Mouse (Mus musculus) forebrain, embryonic 13.5 days (tissue): ENCODE measurements around the gene Samhd1. TPM values are rescaled to one million over a fixed set of nuclear protein-coding genes. Genes with fewer than 3 reads are reported as not detected.

ENCODE experiments used
- ATAC-seq: fragments of 200-750 bp; cut with Nextera tagmentation; 2 replicates; pipeline ENCODE4 v1.8.0; 2017
- H3K27ac ChIP-seq: fragments of 300-500 bp; sonication (generic); 2 replicates; pipeline ENCODE4 v1.5.1; 2015; ENCODE audit warnings: inconsistent platforms, mild to moderate bottlenecking, moderate library complexity
- H3K27me3 ChIP-seq: fragments of 300-500 bp; sonication (generic); 2 replicates; pipeline ENCODE4 v1.6.1; 2015; ENCODE audit warnings: mild to moderate bottlenecking, inconsistent platforms
- H3K36me3 ChIP-seq: fragments of 300-500 bp; sonication (generic); 2 replicates; pipeline ENCODE4 v1.6.1; 2015; ENCODE audit warnings: mild to moderate bottlenecking, inconsistent platforms; ENCODE audit not compliant: poor library complexity, severe bottlenecking
- H3K4me1 ChIP-seq: fragments of 300-500 bp; sonication (generic); 2 replicates; pipeline ENCODE4 v1.6.1; 2015; ENCODE audit warnings: inconsistent platforms
- H3K4me2 ChIP-seq: fragments of 300-500 bp; sonication (generic); 2 replicates; pipeline ENCODE4 v1.6.1; 2015; ENCODE audit warnings: inconsistent platforms, mild to moderate bottlenecking, moderate library complexity
- H3K4me3 ChIP-seq: fragments of 300-500 bp; sonication (generic); 2 replicates; pipeline ENCODE4 v1.5.1; 2015; ENCODE audit warnings: mild to moderate bottlenecking, inconsistent platforms
- H3K9ac ChIP-seq: fragments of 300-500 bp; sonication (generic); 2 replicates; pipeline ENCODE4 v1.6.1; 2015; ENCODE audit warnings: mild to moderate bottlenecking, inconsistent platforms
- H3K9me3 ChIP-seq: fragments of 300-500 bp; sonication (generic); replicated peaks from 2 replicates; pipeline ENCODE4 v1.6.1; 2016; ENCODE audit warnings: inconsistent platforms
- WGBS: fragments of 180-500 bp; shearing (Covaris S2); methylation state at CpG from one replicate; pipeline ENCODE4 v1.1.7; 2015; 5-methylcytosine and 5-hydroxymethylcytosine counted together
- polyA plus RNA-seq: library from polyadenylated mRNA; unstranded; fragments of >200 nt; fragmentation: Nextera tagmentation; extraction: Ambion mirVana; gene quantifications from 2 replicates; pipeline ENCODE4 v1.2.1, GENCODE M21; 2015

Gene Samhd1
- polyA plus RNA-seq, 1 experiment from 2014 or later = 13.9 TPM

DNA sequence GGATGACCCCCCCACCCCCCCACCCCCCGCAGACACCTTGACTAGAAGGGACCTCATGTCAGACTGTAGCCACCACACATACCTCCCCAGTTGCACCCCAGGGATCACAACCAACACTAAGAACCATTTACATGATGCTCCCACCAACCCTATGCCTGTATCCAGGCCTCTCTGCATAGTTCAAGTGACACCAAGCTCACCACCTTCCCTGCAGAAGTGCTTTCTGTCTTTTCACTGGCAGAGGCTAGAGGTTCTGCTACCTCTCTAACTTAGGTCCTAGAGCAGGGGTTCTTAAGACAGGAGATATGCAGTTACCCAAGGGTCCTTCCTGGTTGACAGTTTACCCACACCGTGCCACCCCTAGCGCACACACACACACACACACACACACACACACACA lies 59.8 kb downstream of the Samhd1 start:
- WGBS = 80% methylated on average over 3 of the region's 3 CpGs
- Histone ChIP-seq H3K4me1 (peaks cover 81% of the 10 kb centered on the region), H3K27me3 (no peaks in the 10 kb centered on the region), H3K9me3 (no peaks in the 10 kb centered on the region), H3K4me3 (peak overlapping the region; percentile 98), H3K36me3 (peaks cover 23% of the 10 kb centered on the region), H3K27ac (no peak overlapping the region), H3K4me2 (peak overlapping the region; percentile 100), H3K9ac (peak overlapping the region; percentile 99; the same call in 1 of the 2 replicates)
- no peak for ATAC-seq

DNA sequence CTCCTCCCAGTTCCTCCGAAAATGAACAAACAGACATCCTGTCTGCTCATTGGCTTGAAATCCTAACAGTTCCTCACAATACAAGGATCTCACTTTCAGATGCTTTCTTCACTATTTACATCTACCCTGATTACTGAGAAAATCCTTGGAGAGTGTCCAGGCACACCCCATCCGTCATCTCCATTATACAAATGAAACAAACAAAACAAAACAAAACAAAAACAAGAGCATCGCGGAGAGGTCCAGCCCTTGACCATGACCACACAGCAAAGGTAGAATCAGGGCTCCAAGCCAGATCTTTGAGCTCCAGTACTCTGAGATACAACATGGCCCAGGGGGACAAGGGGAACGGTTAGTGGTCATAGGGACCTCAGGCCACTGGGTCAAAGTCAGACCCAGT lies 60.3 kb downstream of the Samhd1 start:
- Histone ChIP-seq H3K4me3 (peak overlapping the region; percentile 9; the same call in 1 of the 2 replicates), H3K4me2 (peak overlapping the region; percentile 100), H3K9me3 (no peaks in the 10 kb centered on the region), H3K9ac (0 out of 2 replicates have a peak overlapping the region, but pooled peaks have one; percentile 14), H3K4me1 (peaks cover 83% of the 10 kb centered on the region), H3K36me3 (peaks cover 23% of the 10 kb centered on the region), H3K27ac (peak overlapping the region; percentile 41; the same call in 1 of the 2 replicates), H3K27me3 (no peaks in the 10 kb centered on the region)
- no peak for ATAC-seq
- WGBS = 59% methylated on average over 5 of the region's 5 CpGs

DNA sequence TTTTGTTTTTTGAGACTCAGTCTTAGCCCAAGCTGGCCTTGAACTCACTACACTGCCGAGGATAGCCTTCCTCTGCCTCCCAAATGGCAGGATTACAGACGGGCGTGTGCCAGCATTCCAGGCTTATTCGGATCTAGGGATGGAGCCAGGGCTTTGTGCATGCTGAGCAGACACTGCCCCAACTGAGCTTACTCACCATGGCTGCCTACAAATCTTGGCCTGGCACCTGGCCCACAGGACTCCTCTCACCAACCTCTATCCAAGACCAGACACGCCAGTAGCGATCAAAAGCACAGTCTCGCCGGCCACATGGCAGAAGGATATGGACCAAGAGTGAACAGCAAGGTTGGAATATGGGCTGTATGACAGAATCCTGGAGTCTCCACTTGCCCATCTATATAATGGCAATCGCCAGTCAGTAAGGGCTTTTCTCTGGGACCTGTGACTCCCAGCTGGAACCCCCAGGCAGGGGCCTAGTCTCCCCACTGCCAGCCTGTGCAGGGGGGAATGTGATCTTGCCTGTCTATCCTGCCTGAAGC lies 60.8 kb downstream of the Samhd1 start:
- ATAC-seq = no peak
- 0 out of 2 replicates have a peak overlapping the region, but pooled peaks have one; percentile 14 for H3K9ac ChIP-seq
- peak overlapping the region; percentile 41 for H3K27ac ChIP-seq

DNA sequence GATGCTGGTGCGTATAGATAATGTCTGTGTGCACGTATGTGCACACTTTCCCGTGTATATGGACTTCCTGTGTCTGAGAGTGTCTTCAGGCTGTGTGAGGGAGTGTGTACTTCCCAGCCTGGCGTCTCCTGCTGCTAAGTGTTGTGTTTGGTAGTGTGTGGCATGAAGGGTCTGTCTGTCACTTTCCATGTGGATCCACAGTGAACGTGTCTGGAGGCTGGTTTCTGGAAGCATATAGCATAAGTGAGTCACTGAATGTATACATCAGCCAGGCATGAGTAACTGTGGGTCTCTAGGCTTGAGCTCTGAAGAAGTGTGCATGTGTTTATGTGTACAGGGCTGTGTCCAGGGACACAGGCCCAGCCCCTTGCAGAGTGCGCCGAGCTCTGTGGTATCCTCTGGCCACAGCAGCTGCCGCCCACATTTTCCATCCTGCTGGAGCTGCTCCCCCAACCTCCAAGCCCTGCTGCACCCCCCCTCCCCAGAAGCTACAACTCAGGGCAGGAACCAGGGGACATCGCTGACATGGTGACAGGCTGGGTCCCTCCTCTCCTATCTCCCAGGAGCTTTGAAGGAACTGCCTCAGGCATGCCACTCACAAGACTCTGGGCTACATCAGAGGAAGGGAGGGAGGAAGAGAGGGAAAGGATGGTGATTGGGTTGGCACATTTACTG lies 61.5 kb downstream of the Samhd1 start:
- H3K4me2 ChIP-seq = no peak overlapping the region
- peak overlapping the region; percentile 41; the same call in 1 of the 2 replicates for H3K27ac ChIP-seq
- H3K9me3 ChIP-seq = no peaks in the 10 kb centered on the region
- 87% methylated on average over 9 of the region's 9 CpGs for WGBS
- no peaks in the 10 kb centered on the region for H3K27me3 ChIP-seq
- no peak overlapping the region for H3K9ac ChIP-seq
- H3K4me3 ChIP-seq = no peak overlapping the region
- peaks cover 23% of the 10 kb centered on the region for H3K36me3 ChIP-seq
- no peak for ATAC-seq
- H3K4me1 ChIP-seq = peaks cover 94% of the 10 kb centered on the region

More for the DNA sequence above, 60.8 kb downstream of the Samhd1 start:
- no peaks in the 10 kb centered on the region for H3K9me3 ChIP-seq
- H3K4me1 ChIP-seq = peaks cover 86% of the 10 kb centered on the region
- peak overlapping the region; percentile 100 for H3K4me2 ChIP-seq
- 66% methylated on average over 9 of the region's 9 CpGs for WGBS
- no peaks in the 10 kb centered on the region for H3K27me3 ChIP-seq
- peaks cover 23% of the 10 kb centered on the region for H3K36me3 ChIP-seq
- H3K4me3 ChIP-seq = peak overlapping the region; percentile 9; the same call in 1 of the 2 replicates

DNA sequence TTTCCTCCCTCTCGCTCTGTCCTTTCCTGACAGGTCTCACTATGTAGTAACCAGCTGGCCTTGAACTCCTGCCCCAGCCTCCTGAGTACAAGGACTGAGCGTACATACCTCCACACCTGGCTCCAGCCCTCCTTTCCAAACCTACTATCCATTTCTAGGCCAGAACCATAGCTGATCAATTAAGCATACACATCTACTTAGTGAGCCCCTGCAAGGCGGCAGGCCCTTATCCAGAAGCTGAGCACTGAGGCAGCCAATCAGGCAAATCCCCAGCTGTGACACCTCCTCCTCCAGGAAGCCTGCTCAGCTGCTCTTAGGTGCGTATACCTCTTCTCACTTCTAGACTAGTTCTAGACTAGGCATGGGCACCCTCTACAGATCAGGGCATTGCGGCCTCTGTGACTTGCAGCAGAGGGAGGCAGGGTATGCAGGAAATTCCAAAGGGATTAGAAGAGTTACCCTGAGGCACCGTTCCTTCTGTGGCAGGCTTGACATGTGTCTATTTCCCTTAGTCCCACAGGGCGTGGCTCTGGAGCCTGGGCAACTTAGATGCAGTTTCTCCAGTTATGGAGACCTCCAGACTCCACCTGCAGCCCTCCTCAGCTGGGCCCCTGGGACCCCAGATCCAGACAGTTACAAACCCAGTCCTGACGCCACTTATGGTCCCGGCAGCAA lies 62.6 kb downstream of the Samhd1 start:
- WGBS = 76% methylated on average over 9 of the region's 9 CpGs
- peaks cover 98% of the 10 kb centered on the region for H3K4me1 ChIP-seq
- no peaks in the 10 kb centered on the region for H3K9me3 ChIP-seq
- no peak overlapping the region for H3K4me2 ChIP-seq
- no peak overlapping the region for H3K9ac ChIP-seq
- ATAC-seq = no peak
- no peak overlapping the region for H3K4me3 ChIP-seq
- H3K27ac ChIP-seq = no peak overlapping the region
- H3K27me3 ChIP-seq = no peaks in the 10 kb centered on the region
- peaks cover 23% of the 10 kb centered on the region for H3K36me3 ChIP-seq

DNA sequence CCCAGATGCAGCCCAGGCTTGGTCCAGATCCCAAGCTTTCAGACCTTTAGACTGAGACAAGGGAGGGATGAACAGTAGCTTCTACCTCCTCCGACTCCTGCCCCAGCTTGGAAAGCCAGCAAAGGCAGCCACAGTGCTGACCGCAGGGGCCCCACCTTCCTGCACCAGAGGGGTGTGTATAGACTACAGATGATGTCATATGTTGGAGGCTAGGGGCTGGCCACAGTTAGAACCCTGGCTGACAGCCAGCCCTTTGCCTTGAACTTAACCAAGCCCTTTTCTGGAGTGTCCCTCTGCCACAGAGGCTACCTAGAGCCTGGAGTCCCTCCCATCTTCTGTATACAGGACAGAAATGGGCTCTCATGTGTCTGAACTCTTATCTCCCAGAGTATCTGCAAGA lies 63.5 kb downstream of the Samhd1 start:
- ATAC-seq = no peak
- Histone ChIP-seq H3K9me3 (no peaks in the 10 kb centered on the region), H3K4me2 (peak overlapping the region; percentile 24), H3K27ac (peak overlapping the region; percentile 57), H3K36me3 (peaks cover 21% of the 10 kb centered on the region), H3K4me3 (no peak overlapping the region), H3K9ac (peak overlapping the region; percentile 46; the same call in 1 of the 2 replicates), H3K4me1 (peaks cover 93% of the 10 kb centered on the region), H3K27me3 (no peaks in the 10 kb centered on the region)
- WGBS = 43% methylated on average over 2 of the region's 2 CpGs

DNA sequence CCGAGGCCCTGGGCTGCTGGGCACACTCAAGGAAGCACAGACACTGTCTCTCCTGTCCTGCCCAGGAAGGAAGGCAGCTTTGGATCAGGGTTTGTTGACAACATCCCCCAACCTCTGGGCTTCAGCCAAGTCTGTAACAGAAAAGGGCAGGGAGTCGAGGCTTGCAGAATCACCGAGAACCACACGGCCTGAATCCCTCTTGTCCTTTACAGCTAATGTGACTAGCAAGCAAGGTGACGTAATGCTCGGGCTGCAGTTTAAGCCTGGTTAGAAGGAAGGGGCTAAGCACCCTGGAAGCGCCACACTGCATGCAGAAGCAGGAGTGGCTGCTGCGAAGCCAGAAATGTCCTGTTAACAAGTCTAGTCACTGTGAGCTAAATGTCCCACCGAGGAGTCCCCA lies 64.7 kb downstream of the Samhd1 start:
- Histone ChIP-seq H3K9ac (peak overlapping the region; percentile 22), H3K27me3 (no peaks in the 10 kb centered on the region), H3K4me3 (no peak overlapping the region), H3K4me1 (peaks cover 92% of the 10 kb centered on the region), H3K9me3 (no peaks in the 10 kb centered on the region), H3K4me2 (peak overlapping the region; percentile 17; the same call in 1 of the 2 replicates), H3K36me3 (peaks cover 16% of the 10 kb centered on the region), H3K27ac (peak overlapping the region; percentile 66)
- 45% methylated on average over 9 of the region's 9 CpGs for WGBS
- no peak for ATAC-seq

DNA sequence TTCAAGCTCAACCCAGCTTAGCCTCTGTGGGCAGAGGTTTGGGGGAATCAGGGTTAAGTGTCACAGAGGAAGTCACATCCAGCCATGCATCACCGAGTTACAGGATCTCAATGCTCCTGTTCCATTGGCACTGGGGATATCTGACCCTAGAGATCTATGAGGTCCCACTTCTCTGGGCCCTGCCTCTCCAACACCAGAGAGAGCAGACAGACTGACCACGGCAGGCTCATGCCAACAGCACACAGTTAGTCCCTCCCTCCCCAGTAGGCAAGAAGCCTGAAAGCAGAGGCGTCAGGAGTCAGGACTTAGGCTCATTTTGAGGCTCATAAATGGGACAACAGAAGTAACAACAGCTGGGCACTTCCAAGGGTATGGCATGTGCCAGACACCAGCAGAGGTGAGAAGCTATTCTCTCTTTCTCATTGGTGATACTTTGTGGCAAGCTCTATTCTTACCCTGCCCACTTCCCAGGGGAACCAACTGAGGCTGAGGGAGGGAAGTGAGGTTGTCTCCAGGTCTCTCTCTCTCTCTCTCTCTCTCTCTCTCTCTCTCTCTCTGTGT lies 65.2 kb downstream of the Samhd1 start:
- 46% methylated on average over 3 of the region's 3 CpGs for WGBS
- H3K27ac ChIP-seq = peak overlapping the region; percentile 66
- H3K4me1 ChIP-seq = peaks cover 92% of the 10 kb centered on the region

DNA sequence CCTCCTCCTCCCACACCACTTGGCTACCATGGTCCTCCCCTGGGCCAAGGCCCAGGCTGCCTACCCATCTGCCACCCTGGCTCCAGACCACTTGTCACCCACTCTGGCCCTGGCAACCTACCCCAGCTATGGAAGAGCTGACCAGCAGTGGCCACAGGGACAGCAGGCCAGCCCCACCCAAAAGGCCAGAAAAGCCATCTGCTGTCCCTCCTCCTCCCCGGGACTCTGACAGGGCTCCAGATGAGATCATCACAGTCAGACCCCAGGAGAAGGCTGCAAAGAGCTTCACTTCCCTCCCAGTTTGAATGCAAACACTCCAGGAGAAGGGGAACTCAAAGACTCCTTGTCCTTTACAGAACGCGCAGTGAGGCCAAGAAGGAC lies 65.7 kb downstream of the Samhd1 start:
- WGBS = 41% methylated on average over 3 of the region's 3 CpGs
- Histone ChIP-seq H3K4me2 (peak overlapping the region; percentile 18; the same call in 1 of the 2 replicates), H3K27me3 (no peaks in the 10 kb centered on the region), H3K36me3 (peaks cover 17% of the 10 kb centered on the region), H3K9me3 (no peaks in the 10 kb centered on the region), H3K27ac (peak overlapping the region; percentile 66), H3K4me1 (peaks cover 92% of the 10 kb centered on the region), H3K4me3 (no peak overlapping the region), H3K9ac (peak overlapping the region; percentile 22; the same call in 1 of the 2 replicates)
- peak; percentile 39; the same call in 1 of the 2 replicates for ATAC-seq

More for the DNA sequence above, 65.2 kb downstream of the Samhd1 start:
- no peaks in the 10 kb centered on the region for H3K27me3 ChIP-seq
- H3K9me3 ChIP-seq = no peaks in the 10 kb centered on the region
- H3K9ac ChIP-seq = peak overlapping the region; percentile 22
- ATAC-seq = no peak
- H3K36me3 ChIP-seq = peaks cover 16% of the 10 kb centered on the region
- peak overlapping the region; percentile 17; the same call in 1 of the 2 replicates for H3K4me2 ChIP-seq
- H3K4me3 ChIP-seq = no peak overlapping the region

DNA sequence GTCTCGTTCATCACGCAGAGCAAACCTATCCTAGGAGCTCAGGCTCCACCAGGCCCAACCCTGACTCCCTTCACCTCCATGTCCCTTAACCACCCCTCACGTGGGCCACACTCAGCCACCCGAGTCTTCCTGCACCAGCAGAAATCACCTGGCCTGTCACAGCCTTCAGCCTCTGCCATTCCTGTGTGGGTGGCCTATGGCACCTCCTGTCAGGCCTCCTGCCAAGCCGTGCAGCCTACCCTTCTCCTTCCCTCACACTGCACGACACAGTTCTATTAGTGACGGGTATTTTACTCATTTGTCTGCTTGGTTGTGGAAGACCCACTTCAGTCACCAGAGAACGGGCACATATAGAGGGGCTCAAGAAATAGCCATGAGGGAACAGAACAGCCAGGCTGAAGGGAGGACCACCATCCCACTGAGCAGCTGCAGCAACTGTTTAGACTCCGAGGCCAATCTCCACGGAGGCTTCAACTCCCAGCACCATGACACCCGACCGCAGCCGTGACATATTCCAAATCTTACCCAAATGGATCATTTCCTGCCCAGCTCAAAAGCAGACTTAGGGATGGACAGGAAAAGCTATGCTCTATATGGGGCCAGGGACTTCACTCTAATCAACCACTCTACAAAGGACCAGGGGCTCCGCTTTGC lies 66.2 kb downstream of the Samhd1 start:
- Histone ChIP-seq H3K9ac (peak overlapping the region; percentile 22; the same call in 1 of the 2 replicates), H3K4me3 (no peak overlapping the region), H3K4me2 (peak overlapping the region; percentile 18; the same call in 1 of the 2 replicates), H3K27me3 (no peaks in the 10 kb centered on the region), H3K27ac (peak overlapping the region; percentile 66), H3K9me3 (no peaks in the 10 kb centered on the region), H3K36me3 (peaks cover 20% of the 10 kb centered on the region), H3K4me1 (peaks cover 92% of the 10 kb centered on the region)
- ATAC-seq = no peak
- WGBS = 55% methylated on average over 14 of the region's 14 CpGs

DNA sequence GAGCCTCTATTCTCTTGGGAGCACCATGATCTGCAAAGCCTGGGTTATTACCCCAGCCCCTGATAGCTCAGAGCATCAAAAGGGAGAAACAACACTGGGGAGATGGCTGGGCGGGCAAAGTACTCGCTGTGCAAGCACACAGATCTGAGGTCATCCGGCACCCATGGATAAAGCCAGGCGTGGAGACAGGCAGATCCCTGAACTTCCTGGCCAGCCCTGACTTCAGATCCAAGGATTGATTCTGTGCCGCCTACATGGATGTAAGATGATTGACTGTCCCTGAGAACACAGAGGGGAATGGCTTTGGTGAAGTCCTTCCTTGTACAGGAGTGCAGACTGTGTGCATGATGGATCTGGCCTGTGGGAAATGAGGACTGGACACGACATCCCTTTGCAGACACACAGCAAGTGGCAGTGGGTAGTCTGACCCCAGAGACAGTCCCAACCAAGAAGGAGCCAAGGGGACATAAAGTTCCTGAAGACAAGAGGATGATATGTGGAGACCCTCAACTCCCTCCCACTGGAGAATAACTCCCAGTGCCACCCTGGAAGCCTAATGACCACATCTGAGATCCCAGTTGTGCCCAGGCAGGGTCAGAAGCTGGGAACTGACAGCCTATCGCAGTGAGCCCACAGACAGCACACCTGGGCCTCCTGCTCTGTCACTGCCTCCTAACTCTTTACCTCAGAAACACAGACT lies 68.2 kb downstream of the Samhd1 start:
- Histone ChIP-seq H3K36me3 (0 out of 2 replicates have a peak, but pooled peaks cover 5% of the 10 kb centered on the region), H3K27me3 (no peaks in the 10 kb centered on the region), H3K27ac (no peak overlapping the region), H3K9ac (no peak overlapping the region), H3K9me3 (no peaks in the 10 kb centered on the region), H3K4me1 (peaks cover 90% of the 10 kb centered on the region), H3K4me3 (no peak overlapping the region), H3K4me2 (no peak overlapping the region)
- no peak for ATAC-seq
- WGBS = 90% methylated on average over 7 of the region's 7 CpGs
